Mouse (Mus musculus): ENCODE data around the gene Cul7.
A peak's percentile ranks its signal among the peaks of the same experiment; 100 is the strongest.

The Cul7 gene

GRCm38 (mm10) chr17:46673850-46674529 lies 23.9 kb downstream of the Cul7 start, which contains the start of gene Rrp36:
Rrp36 (minus strand) TSS chr17:46674352.
- DNase-seq (ENCODE audit: low spot score), result peak; percentile 85

DNA sequence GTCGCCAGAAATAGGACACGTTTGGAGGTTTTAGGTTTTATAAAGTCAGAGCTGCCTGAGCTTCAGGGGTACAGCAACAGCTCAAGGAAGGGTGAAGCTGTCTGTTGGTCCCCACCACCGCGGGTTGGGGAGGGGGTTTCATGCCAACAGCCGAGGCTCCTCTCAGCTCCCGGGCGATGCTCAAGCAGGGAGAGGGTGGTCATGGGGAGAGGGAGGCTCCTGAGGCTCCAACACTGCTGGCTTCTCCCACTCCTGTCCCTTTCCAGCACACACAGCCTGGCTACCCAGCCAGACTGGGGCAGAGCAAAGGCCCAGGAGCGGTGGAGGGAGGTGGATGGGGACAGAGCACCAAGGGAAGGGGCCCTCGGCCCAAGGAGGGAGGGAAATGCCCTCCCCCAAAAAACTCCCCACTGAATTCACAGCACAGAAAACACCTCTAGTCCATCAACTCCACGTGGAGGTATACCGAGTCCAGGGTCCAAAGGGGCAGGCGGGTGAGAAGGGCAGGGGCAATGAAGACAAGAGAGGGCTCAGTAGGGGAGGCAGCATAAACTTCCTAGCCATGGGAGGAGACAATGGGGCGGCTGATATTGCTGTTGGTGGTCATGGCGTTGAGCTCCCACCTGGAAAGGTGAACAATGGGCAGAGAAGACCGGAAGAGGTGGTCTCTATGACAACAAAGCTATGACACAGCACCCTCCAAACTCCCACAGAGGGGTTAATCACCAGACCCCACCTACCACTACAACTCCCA lies 24.6 kb downstream of the Cul7 start:
- no peak for DNase-seq (ENCODE audit: low spot score)

DNA sequence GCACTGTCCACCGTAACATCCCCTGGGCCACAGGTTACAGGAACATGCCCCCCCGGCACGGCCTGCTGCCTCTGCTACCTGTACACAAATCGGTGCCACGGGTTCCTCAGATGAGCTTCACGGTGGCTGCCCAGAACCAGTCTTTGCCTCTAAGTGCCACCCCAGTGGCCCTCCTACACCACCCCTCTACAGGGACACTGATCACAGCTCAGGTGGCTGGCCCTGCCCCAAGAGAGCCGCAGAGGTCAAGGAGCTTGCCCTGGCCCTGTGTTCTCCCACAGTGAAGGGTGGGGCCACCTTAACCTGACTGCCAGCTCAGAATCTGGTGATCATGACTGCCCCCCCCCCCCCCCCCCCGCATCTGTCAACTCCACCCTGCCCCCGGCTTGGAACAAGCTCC lies 28.3 kb downstream of the Cul7 start, which contains the start of gene Mea1:
TSS of gene Mea1 (plus strand) at position 378 of the 400 bp plus-strand sequence.
- no peak for DNase-seq (ENCODE audit: low spot score)

- no peak for DNase-seq (ENCODE audit: low spot score)
These were observed 28.8 kb downstream of the Cul7 start for GRCm38 (mm10) chr17:46678911-46679310.

DNA sequence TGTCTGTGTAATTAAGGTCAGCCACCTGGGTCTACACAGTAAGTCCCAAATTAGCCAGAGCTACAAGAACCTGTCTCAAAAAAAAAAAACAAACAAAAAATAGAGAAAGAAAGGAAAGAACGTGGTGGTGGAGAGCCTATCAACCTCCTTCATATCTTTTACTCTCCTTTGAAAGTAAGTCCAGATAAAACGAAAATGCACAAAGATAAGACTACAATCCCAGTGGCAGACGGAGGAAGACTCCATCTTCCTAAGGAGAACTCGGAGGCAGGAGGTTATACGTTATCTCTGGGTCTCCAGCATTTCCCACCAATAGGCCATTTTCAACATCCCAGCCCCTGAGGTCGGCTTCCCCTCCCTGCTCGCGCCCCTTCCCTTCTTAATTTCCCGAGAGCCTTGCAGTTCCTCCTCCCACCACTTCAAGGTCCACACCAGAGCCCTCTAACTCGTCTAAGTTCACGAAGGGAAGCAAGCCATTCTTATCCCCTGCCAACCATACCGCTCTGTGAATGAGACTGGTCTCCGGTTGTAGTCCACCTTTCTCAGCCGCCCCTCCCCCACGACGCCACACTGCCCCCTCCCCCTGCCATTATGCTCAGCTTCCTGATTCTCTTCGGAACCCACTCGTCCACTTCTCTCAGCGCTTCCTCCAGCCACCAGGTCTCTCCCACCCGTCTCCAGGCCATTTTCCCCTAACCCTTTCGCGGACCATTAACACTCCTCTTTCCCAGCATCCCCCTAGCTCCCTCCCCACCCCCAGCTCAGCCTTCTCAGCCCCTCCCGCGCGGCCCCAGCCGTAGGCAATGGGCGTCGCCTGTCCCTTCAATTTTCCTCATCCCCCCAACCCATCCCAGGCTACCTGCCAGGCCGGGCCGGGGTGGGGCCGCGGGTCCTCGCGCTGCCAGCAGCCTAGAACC lies 30.0 kb downstream of the Cul7 start:
- no peak for DNase-seq (ENCODE audit: low spot score)

DNA sequence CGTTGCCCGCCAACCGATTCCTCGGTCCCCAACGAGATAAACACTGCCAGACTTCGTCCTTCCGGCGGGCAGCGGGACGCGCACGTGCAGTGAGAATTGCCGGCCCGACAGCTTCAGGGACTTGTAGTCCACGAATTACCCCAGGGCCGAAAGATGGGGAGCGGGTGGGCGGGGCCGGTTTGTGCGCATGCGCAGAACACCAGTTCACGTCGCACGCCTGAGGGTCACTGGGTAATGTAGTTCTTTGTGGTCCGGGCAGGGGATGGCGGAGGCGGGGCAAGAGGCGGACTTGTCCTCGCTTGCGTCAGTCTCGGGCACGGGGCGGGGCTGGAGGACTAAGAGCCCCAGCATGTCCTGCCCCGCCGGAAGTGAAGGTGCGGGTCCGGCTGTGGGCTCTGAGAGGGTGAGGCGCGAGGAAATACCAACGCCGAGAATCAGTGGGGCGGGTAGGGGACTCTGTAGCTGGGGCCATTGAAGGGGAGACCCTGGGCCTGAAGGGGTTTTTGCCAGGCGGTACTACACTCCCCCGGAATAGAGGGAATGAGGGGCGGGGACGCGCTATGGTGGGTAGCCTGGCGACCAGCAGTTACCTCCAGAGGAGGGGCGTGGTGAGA lies 30.7 kb downstream of the Cul7 start, which contains the start of gene Klhdc3:
TSS of gene Klhdc3 (minus strand) at position 155 of the 614 bp plus-strand sequence.
- peak; percentile 98 for DNase-seq (ENCODE audit: low spot score)

GRCm38 (mm10) chr17:46681466-46682118 lies 31.5 kb downstream of the Cul7 start:
- DNase-seq (ENCODE audit: low spot score), result no peak

- no peak for DNase-seq (ENCODE audit: low spot score)
These were observed 32.7 kb downstream of the Cul7 start for GRCm38 (mm10) chr17:46682654-46683389.

GRCm38 (mm10) chr17:46685913-46686312 lies 35.8 kb downstream of the Cul7 start:
- no peak for DNase-seq (ENCODE audit: low spot score)

DNA sequence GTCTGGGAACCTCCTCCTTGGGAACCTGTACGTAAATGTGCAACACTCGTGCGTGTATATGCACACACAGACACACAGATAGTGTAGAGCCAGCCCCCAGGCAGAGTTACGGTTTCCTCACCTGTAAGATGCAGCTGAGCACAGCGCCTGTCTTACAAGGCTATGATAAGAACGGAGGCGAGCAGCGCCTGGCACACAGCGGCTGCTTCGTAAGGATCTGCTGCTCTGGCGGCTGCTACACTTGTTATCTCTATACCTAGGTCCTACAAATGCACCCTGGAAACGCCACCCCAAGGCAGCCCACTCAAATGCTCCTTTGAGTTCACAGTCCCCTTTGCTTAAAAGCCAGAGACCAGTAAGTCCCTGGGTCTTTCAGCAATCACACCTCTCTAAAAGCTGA lies 40.5 kb downstream of the Cul7 start:
- no peak for DNase-seq (ENCODE audit: low spot score)

- no peak for DNase-seq (ENCODE audit: low spot score)
These were observed 41.3 kb downstream of the Cul7 start for GRCm38 (mm10) chr17:46691390-46691789.

GRCm38 (mm10) chr17:46694517-46695063 lies 44.5 kb downstream of the Cul7 start:
- no peak for DNase-seq (ENCODE audit: low spot score)

DNA sequence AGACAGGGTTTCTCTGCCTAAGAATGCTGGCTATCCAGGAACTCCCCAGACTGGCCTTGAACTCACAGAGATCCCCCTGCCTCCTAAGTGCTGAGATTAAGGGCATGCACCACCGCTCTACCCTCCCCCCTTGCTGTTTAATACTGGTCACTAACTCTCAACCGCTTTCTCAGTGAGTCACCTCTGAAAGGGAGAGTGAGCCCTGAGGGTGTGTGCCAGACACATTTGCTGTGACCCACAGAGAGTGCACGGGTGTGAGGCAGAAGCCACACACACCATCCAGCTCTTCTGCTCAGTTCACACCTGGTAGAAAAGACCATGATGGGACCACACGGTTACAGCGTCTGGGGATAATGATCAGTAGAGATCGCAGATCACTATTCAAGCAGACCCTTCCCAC lies 48.4 kb downstream of the Cul7 start:
- no peak for DNase-seq (ENCODE audit: low spot score)

GRCm38 (mm10) chr17:46699245-46699644 lies 49.1 kb downstream of the Cul7 start:
- DNase-seq (ENCODE audit: low spot score), result no peak

DNA sequence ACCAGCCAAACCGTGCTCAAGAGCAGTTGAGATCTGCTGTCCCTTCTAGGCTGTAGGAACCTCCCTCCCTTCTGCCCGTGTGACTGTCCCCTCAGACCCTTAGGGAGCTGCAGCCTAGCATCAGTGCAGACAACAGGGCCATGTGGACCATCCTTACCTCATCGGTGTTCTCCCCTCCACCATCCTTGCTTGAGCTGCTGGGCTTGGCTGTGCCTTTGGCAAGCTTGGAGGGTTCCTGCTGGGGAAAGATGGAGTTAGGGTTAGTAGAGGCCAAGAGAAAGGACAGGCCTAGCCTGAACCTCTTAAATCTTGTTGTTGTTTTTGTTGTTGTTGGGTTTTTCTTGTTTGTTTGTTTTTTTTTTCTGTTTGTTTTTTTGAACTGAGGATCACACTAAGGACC lies 49.8 kb downstream of the Cul7 start:
- no peak for DNase-seq (ENCODE audit: low spot score)

GRCm38 (mm10) chr17:46701489-46701888 lies 51.4 kb downstream of the Cul7 start:
- no peak for DNase-seq (ENCODE audit: low spot score)

DNA sequence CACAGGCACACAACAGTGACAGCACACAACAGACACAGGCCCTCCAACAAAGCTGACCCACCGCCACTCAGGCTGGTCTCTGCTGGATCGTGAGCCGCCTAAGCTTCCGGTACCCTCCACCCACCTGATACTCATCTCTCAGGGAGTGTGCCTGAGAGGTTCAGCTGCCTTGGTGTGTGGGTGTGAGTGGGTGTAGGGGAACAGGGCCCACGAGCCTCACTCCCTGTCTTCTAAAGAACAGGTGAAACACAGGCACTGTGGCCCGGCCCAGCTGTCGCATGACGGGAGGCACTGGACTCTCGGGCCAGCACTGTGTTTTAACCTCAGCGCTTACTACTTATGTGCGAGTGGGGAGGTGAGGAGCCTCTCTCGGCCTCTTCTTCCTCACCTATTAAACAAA lies 52.0 kb downstream of the Cul7 start:
- DNase-seq (ENCODE audit: low spot score), result no peak

DNA sequence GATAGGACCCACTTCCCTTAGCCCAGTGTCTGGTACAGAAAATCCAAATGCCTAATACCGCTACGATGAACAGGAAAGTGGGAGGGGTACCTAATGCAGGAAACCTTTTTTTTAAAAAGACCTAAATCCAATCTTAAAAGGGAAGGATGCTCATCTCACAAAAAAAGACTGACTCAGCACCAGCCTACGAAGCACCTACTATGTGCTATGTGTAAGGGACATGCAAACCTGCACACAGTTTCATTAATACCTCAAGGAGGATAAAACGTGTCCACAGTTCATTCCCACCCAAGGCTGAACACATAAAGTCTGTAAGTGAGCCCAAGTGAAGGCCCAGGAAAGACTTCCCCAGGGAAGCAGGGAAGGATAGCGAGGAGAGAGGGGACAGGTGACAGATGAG lies 52.4 kb downstream of the Cul7 start:
- no peak for DNase-seq (ENCODE audit: low spot score)

- no peak for DNase-seq (ENCODE audit: low spot score)
These were observed 54.1 kb downstream of the Cul7 start for GRCm38 (mm10) chr17:46703971-46704886.

Measured in ovary, adult 18-20 months (tissue).